Mouse (Mus musculus): Measurements from ENCODE around the gene Pappa. TPM values are rescaled to one million over a fixed set of nuclear protein-coding genes. Genes with fewer than 3 reads are reported as not detected.

Pappa gene
- total and polyA plus RNA-seq, 2 experiments from 2014 or later: 0.75 to 4.3 TPM

DNA sequence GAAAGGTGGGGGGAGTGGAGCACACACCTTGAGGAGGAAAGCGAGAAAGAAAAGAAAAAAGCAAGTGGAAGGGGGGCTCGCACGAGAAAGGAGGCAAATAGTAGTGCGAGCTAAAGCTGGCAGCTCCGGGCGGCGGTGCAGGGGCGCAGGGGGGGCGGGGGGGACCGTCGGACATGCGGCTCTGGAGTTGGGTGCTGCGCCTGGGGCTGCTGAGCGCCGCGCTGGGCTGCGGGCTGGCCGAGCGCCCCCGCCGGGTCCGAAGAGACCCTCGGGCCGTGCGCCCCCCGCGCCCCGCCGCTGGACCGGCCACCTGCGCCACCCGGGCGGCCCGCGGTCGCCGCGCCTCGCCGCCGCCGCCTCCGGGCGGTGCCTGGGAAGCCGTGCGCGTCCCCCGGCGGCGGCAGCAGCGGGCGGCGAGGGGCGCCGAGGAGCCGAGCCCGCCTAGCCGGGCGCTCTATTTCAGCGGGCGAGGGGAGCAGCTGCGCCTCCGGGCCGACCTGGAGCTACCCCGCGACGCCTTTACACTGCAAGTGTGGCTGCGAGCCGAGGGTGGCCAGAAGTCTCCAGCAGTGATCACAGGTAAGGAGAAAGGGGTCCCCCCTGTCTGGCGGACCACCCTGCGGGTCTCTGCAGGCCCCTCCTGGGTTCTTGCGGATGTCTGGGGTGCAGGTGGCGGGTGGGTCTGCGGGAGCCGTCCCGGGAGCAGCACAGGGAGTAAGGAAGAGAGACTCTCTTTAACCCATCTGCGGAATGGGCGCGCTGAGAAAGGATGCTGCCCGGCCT lies 586 bp downstream of the Pappa start:
- peak overlapping the region; percentile 49 for H3K9ac ChIP-seq (replicated peaks; ENCODE audit: low read length)
- no peaks in the 10 kb centered on the region for H3K4me1 ChIP-seq (ENCODE audit: insufficient read depth, low read length)
- H3K27me3 ChIP-seq (ENCODE audit: insufficient read depth, low read length): no peaks in the 10 kb centered on the region; the same call in none of the 2 replicates
- H3K36me3 ChIP-seq (ENCODE audit: insufficient read depth, low read length): no peaks in the 10 kb centered on the region
- peak; percentile 52 for ATAC-seq
- no peak overlapping the region for H3K27ac ChIP-seq
- peak overlapping the region; percentile 99 for H3K4me2 ChIP-seq (ENCODE audit: low read depth, low read length)
- no peaks in the 10 kb centered on the region for H3K9me3 ChIP-seq (ENCODE audit: low read length)
- H3K4me3 ChIP-seq (ENCODE audit: low read length): peak overlapping the region; percentile 57
- WGBS: under 1% methylated on average over 60 of the region's 80 CpGs
- TF ChIP-seq CTCF (IDR thresholded peaks at IDR 0.05; ENCODE audit: low read depth): no peak
- DNase-seq (ENCODE audit: low spot score): peak; percentile 36

DNA sequence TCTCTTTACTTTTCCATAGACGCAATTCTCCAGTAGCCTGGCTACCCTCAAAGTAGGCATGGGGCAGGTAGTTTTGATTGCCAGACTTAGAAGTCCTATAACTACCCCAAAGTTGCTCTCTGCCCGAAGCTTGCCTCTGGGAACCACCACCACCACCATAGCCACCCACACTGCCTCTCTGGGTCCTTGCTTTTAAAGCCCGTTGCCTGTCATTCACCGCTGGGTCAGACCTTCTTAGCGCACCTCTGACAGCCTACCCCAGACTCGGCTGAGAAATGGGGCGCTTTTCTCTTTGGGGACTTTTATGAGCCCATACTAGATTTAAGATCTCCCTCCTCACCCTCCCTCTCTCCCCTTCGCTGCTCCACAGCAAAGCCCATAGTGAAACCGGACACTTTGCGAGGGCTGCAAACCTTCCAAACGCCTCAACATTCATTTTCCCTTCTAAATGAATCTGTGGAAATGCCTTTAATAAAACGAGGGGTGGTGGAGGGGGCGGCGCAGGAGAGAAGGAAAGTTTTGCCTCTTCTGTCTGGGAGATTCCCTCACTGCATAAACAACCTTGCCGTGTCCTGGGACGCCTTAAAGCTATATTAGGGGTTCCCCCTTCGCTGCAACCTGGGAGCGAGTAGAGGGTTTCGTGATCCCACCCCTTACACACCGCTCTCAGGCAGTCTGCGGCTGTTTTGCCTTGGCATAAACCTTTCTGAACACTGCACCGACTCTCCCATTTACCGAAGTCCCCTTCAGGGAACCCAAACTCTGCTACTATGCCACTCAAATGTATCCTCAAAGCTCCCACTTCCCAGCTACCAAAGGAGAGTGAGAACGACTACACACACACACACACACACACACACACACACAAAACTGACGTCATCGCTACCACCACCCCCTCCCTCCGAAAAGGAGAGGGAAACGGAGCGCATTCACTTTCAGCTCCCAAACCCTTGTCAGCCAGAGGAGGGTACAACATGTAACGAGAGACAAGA lies 1.7 kb downstream of the Pappa start:
- no peak for TF ChIP-seq CTCF (IDR thresholded peaks at IDR 0.05; ENCODE audit: low read depth)
- ATAC-seq (peak; percentile 65), DNase-seq (ENCODE audit: low spot score) (peak; percentile 71)
- H3K4me3 ChIP-seq (ENCODE audit: low read length): peak overlapping the region; percentile 57
- H3K4me2 ChIP-seq (ENCODE audit: low read depth, low read length): peak overlapping the region; percentile 99
- H3K4me1 ChIP-seq (ENCODE audit: insufficient read depth, low read length): no peaks in the 10 kb centered on the region
- no peaks in the 10 kb centered on the region for H3K9me3 ChIP-seq (ENCODE audit: low read length)
- peak overlapping the region; percentile 44 for H3K9ac ChIP-seq (replicated peaks; ENCODE audit: low read length)
- no peak overlapping the region for H3K27ac ChIP-seq
- WGBS: under 1% methylated on average over 30 of the region's 30 CpGs
- no peaks in the 10 kb centered on the region; the same call in none of the 2 replicates for H3K27me3 ChIP-seq (ENCODE audit: insufficient read depth, low read length)
- no peaks in the 10 kb centered on the region for H3K36me3 ChIP-seq (ENCODE audit: insufficient read depth, low read length)

DNA sequence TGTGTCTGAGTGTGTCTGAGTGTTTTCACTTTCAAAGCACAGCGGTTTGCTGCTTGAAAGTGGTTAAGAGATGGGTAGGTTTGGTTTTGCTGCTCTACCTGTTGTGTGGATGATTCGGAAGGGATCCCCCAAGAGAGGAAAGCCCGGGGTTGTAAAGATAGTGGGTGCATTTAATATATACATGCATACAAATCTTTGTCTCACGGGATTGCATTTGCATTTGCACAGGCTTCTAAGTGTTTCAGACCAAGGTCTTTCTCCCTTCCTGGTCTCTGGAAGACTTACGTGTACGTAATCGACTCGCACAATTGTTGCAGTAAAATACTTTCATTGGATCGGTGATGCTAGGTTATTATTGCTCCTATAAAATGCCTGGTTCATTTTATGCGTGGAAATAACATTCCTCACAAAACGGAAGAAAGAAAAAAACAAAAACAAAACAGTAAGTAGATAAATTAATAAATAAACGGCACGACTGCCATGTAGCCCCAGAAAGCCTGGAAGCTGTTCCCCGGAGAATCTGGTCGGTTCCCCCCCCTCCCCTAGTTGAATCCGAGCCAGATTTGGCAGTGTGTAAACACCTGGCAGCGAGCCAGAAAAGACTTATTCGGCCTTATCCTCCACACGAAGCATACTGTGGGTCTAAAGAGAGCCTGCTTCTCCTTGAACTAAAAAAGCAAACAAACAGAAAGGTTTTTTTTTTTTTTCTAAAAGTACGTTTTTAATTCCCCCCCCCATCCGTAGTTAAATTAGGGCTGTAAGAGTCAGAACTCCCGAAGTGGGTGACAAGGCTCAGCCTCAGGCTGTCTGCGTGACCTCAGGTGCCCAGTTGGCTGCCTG lies 2.7 kb downstream of the Pappa start:
- H3K36me3 ChIP-seq (ENCODE audit: insufficient read depth, low read length): no peaks in the 10 kb centered on the region
- 3% methylated on average over 23 of the region's 23 CpGs for WGBS

DNA sequence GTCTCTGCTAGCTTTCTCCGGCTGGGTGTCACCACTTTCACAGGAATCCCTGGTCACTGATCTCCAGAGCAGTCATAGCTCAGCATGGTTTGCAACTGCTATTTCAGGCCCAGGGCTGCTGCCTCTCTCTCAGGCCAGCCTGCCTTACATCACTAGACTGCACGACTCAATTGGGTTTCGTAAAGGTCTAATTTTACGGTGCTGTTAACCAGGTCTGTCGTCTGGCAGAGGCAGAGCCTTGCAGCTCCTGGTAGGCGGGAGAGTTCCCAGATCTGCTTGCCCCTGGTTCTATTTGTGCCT lies 3.3 kb downstream of the Pappa start:
- peak; percentile 25 for DNase-seq (ENCODE audit: low spot score)
- no peaks in the 10 kb centered on the region for H3K4me1 ChIP-seq (ENCODE audit: insufficient read depth, low read length)
- TF ChIP-seq CTCF (IDR thresholded peaks at IDR 0.05; ENCODE audit: low read depth): no peak
- peak; percentile 15 for ATAC-seq
- H3K9me3 ChIP-seq (ENCODE audit: low read length): no peaks in the 10 kb centered on the region
- H3K36me3 ChIP-seq (ENCODE audit: insufficient read depth, low read length): no peaks in the 10 kb centered on the region
- no peak overlapping the region for H3K27ac ChIP-seq
- H3K4me3 ChIP-seq (ENCODE audit: low read length): 0 out of 2 replicates have a peak overlapping the region, but pooled peaks have one; percentile 57
- H3K4me2 ChIP-seq (ENCODE audit: low read depth, low read length): peak overlapping the region; percentile 99
- WGBS: 16% methylated on average over 6 of the region's 6 CpGs
- H3K9ac ChIP-seq (replicated peaks; ENCODE audit: low read length): no peak overlapping the region
- no peaks in the 10 kb centered on the region; the same call in 1 of the 2 replicates for H3K27me3 ChIP-seq (ENCODE audit: insufficient read depth, low read length)

More for the DNA sequence above, 2.7 kb downstream of the Pappa start:
- no peak for TF ChIP-seq CTCF (IDR thresholded peaks at IDR 0.05; ENCODE audit: low read depth)
- ATAC-seq: no peak; the same call in 1 of the 2 replicates
- Histone ChIP-seq H3K27ac (no peak overlapping the region), H3K4me3 (ENCODE audit: low read length) (peak overlapping the region; percentile 57), H3K27me3 (ENCODE audit: insufficient read depth, low read length) (no peaks in the 10 kb centered on the region; the same call in 1 of the 2 replicates), H3K9ac (replicated peaks; ENCODE audit: low read length) (peak overlapping the region; percentile 44), H3K9me3 (ENCODE audit: low read length) (no peaks in the 10 kb centered on the region), H3K4me1 (ENCODE audit: insufficient read depth, low read length) (no peaks in the 10 kb centered on the region), H3K4me2 (ENCODE audit: low read depth, low read length) (peak overlapping the region; percentile 99)
- peak; percentile 85 for DNase-seq (ENCODE audit: low spot score)

DNA sequence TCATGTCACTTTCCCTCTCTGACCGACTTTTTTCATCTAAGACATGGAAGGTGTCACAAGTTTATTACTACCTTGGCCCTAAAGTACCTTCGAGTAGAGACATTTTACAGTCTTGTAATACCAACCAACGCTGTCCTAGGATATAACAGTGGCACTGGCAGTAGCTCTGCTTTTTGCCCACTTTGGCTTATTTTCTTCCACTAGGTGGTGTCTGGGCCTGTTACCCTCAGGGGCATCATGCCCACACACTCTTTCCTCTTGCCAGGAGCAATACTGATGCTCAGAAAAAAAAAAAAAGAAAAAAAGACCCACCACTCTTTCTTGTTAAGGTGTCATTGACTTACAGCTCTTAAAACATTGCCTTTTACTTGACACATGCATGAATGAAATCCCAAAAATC lies 8.7 kb downstream of the Pappa start:
- WGBS: 84% methylated on average over 3 of the region's 3 CpGs
- Histone ChIP-seq H3K4me3 (ENCODE audit: low read length) (no peak overlapping the region), H3K9ac (replicated peaks; ENCODE audit: low read length) (no peak overlapping the region), H3K27ac (no peak overlapping the region), H3K27me3 (ENCODE audit: insufficient read depth, low read length) (no peaks in the 10 kb centered on the region; the same call in 1 of the 2 replicates), H3K4me2 (ENCODE audit: low read depth, low read length) (no peak overlapping the region), H3K4me1 (ENCODE audit: insufficient read depth, low read length) (no peaks in the 10 kb centered on the region), H3K9me3 (ENCODE audit: low read length) (no peaks in the 10 kb centered on the region), H3K36me3 (ENCODE audit: insufficient read depth, low read length) (no peaks in the 10 kb centered on the region)
- peak; percentile 43 for TF ChIP-seq CTCF (IDR thresholded peaks at IDR 0.05; ENCODE audit: low read depth)
- ATAC-seq (no peak), DNase-seq (ENCODE audit: low spot score) (no peak)

DNA sequence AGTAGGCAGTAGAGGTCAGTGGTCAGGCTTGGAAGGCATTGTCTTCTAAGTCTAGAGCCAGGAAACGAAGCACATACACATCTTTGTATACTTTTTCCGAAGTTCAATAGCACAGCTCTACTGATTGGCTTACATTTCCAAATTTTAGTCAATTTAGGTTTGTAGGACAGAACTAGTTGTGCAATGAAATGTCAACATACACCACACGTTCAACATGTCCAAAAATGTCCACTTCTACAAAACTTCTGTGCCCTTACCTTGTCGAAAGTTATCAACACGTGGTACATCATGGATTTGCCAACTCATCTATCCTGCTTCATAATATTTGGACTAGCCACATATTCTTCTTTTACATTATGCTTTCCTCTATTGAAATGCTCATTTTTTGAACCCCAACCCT lies 10.4 kb downstream of the Pappa start:
- H3K36me3 ChIP-seq (ENCODE audit: insufficient read depth, low read length): no peaks in the 10 kb centered on the region
- no peak overlapping the region for H3K9ac ChIP-seq (replicated peaks; ENCODE audit: low read length)
- no peaks in the 10 kb centered on the region for H3K4me1 ChIP-seq (ENCODE audit: insufficient read depth, low read length)
- ATAC-seq: no peak
- 90% methylated on average over 5 of the region's 5 CpGs for WGBS
- no peak overlapping the region for H3K4me2 ChIP-seq (ENCODE audit: low read depth, low read length)
- H3K27ac ChIP-seq: no peak overlapping the region
- TF ChIP-seq CTCF (IDR thresholded peaks at IDR 0.05; ENCODE audit: low read depth): no peak
- no peak for DNase-seq (ENCODE audit: low spot score)
- H3K9me3 ChIP-seq (ENCODE audit: low read length): no peaks in the 10 kb centered on the region
- H3K4me3 ChIP-seq (ENCODE audit: low read length): no peak overlapping the region
- no peaks in the 10 kb centered on the region for H3K27me3 ChIP-seq (ENCODE audit: insufficient read depth, low read length)

Measured in hindbrain, postnatal 0 days (tissue).